Mouse (Mus musculus) left cerebral cortex, adult 9 months (tissue): ENCODE data around the gene Gm49380.

Experiments used
- DNase-seq, 2 experiments: peaks; one replicate each; pipeline ENCODE4 v3.0.0; 2022; ENCODE audit warnings: low spot score in 2 of 2

Gene Gm49380

GRCm38 (mm10) chr9:44075996-44076763, 37.1 kb downstream of the Gm49380 start:
- DNase-seq, result no peak

- no peak for DNase-seq
These were observed 37.9 kb downstream of the Gm49380 start for GRCm38 (mm10) chr9:44075276-44075995.

- DNase-seq, result peak in 1 of 2 experiments; percentile 59
These were observed 38.7 kb downstream of the Gm49380 start for GRCm38 (mm10) chr9:44074395-44075275.

GRCm38 (mm10) chr9:44073115-44073514, 40.2 kb downstream of the Gm49380 start:
- no peak for DNase-seq

- peak in 1 of 2 experiments; percentile 43 for DNase-seq
These were observed 40.7 kb downstream of the Gm49380 start for GRCm38 (mm10) chr9:44072599-44072915.

- peak in 1 of 2 experiments; percentile 64 for DNase-seq
These were observed 41.2 kb downstream of the Gm49380 start for GRCm38 (mm10) chr9:44071914-44072598.

- no peak for DNase-seq
These were observed 42.5 kb downstream of the Gm49380 start for GRCm38 (mm10) chr9:44070844-44071231.

- no peak for DNase-seq
These were observed 43.0 kb downstream of the Gm49380 start for GRCm38 (mm10) chr9:44070113-44070843.

GRCm38 (mm10) chr9:44069252-44069651, 44.0 kb downstream of the Gm49380 start:
- no peak for DNase-seq

- DNase-seq, result no peak
These were observed 45.4 kb downstream of the Gm49380 start for GRCm38 (mm10) chr9:44067960-44068330.

- peak in 1 of 2 experiments; percentile 19 for DNase-seq
These were observed 45.9 kb downstream of the Gm49380 start for GRCm38 (mm10) chr9:44067241-44067959.

GRCm38 (mm10) chr9:44066785-44067225, 46.5 kb downstream of the Gm49380 start, which contains the start of gene Usp2:
TSS of gene Usp2 (plus strand) at chr9:44067021.
- DNase-seq, result peak; percentile 98 to 100

- DNase-seq, result no peak
These were observed 48.1 kb downstream of the Gm49380 start for GRCm38 (mm10) chr9:44065177-44065576.

- DNase-seq, result no peak
These were observed 54.7 kb downstream of the Gm49380 start for GRCm38 (mm10) chr9:44058606-44059005.

- DNase-seq, result no peak
These were observed 59.4 kb downstream of the Gm49380 start for GRCm38 (mm10) chr9:44053936-44054335.

GRCm38 (mm10) chr9:44052855-44053254, 60.4 kb downstream of the Gm49380 start:
- DNase-seq, result no peak

- peak in 1 of 2 experiments; percentile 100 for DNase-seq
These were observed 63.7 kb downstream of the Gm49380 start for GRCm38 (mm10) chr9:44049381-44050165.

GRCm38 (mm10) chr9:44048541-44049380, 64.5 kb downstream of the Gm49380 start:
- DNase-seq, result peak; percentile 100
